Mouse (Mus musculus) gastrocnemius, adult 8-10 months (tissue): ENCODE measurements around the gene 1700020D05Rik. TPM values are rescaled to one million over a fixed set of nuclear protein-coding genes. Genes with fewer than 3 reads are reported as not detected.
"Not testable (repeated sequence)": the region's sequence is repeated elsewhere in the genome, so short reads cannot be mapped to it uniquely, and the experiment has no call there.

Experiments
- DNase-seq, 2 experiments: peaks; one replicate each; pipeline ENCODE4 v3.0.0; 2022; ENCODE audit warnings: low spot score in 2 of 2
- total RNA-seq, 4 experiments: library from RNA; stranded (reverse); gene quantifications; 2 replicates each; pipeline ENCODE4 v1.2.4; 2022

Gene 1700020D05Rik
- total RNA-seq, 4 experiments from 2014 or later = 0.31 to 0.67 (median 0.47) TPM; not detected in 1

DNA sequence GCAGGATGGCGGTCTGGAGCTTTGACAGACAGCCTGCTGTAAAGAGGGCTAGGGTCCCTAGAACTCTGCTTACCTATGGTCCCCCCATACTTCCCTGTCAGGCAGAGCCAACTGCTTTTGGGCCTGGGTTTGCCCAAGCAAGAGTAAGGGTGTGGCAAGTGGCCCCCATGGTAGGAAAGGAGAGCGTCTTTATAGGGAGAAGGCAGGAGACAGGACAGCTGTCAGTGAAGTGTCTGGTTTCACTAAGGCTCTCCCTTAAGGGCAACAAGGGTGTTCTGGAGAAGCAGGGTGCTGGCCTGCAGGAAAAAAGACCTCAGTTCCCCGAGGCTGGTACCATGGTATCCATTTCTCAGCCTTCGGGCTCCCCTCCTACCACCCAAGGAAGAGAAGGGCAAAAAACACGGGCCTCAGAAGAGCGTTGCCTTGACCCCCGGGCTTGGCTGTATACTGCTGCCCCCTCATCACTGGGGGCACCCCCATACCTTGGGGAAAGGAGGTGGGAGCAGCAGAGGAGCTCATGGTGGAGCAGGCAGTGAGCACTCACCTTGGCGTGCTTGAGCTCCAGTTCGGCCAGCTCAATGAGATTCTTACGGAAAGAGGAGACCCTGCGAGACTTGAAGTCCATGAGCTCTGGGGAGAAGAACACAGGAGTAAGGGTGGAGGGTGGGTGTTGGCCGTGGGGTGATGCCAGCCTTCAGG, 8.1 kb downstream of the 1700020D05Rik start:
- no peak for DNase-seq

DNA sequence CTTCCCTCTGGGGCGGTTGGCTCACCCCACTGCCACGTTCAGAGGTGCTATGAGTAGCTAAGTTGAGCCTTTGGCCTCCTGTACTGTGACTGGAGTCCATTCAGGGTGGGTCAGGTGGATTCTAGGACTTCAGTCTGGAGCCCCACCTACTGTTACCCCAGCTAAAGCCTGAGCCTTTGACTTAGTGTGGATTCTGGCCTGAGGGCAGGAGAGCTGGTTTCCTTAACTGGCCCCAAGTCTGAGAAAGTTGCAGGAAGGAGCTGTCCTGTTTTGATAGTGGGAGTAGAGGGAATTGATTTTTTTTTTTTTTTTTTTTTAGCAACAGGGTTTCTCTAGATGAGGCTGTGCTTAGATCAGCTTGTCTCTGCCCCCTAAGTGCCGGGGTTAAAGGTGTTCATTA, 9.3 kb downstream of the 1700020D05Rik start:
- no peak for DNase-seq

DNA sequence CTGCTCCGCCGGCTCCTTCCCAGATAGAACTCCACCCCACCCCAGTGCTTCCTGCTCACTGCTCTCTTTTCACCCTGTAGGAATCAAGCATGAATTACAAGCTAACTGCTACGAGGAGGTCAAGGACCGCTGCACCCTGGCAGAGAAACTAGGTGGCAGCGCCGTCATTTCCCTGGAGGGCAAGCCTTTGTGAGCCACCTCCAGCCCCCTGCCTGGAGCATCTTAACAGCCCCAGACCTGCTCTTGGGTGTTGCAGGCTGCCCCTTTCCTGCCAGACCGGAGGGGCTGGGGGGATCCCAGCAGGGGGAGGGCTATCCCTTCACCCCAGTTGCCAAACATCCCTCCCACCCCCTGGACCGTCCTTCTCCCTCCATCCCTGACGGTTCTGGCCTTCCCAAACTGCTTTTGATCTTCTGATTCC, 10.3 kb downstream of the 1700020D05Rik start:
- DNase-seq = not testable (repeated sequence)

DNA sequence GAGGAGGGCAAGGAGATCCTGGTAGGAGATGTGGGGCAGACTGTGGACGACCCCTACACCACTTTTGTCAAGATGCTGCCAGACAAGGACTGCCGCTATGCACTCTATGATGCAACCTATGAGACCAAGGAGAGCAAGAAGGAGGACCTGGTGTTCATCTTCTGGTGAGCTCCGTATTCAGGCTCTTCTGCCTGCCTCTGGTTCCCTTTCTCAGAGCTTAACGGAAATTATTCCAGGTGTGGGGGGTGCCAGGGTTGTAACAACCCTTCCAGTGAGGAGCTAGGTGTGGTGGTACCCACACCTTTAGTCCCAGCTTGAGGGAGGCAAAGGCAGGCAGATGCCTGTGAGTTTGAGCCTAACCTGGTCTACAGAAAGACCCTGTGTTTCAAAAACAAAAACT, 10.9 kb downstream of the 1700020D05Rik start:
- no peak for DNase-seq

DNA sequence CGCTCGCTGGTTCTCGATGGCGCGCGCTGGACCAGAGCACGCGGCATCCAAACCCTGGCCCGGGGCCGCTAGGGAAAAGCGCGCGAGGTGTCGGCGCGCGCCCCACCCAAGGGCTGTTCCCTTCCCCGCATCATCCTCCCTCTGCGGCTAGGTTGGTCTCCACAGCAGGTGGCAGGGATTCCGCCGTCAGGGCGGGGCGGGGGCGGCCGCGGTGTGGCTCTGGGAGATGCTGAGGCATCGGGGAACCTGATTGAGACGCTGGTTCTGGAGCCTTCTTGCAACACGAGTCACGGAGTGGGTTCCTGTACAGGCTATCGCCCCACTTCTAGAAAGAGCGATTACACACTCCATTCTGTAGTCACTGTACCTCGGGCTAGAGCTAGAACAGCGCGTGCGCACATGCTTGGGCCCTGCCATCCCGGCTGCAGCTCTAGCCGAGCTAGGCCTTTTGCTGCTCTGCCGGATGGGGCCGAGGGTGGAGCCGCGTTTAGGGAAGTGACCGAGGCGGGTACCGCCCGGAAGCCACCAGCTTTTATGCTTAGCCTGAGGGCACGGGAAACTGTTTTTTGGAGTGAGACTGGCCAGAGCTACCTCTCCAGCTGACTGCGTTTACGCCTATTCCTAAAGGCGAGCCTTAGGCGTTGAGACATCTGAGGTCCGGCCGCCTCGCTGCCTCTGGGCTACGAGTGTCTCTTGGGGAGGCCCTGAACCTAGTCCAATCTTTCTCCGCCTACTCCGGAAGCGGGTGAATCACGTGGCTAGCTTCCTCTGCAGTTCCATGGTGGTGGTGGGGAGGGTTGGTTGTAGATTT, 12.5 kb downstream of the 1700020D05Rik start:
- DNase-seq = peak; percentile 76 to 77

DNA sequence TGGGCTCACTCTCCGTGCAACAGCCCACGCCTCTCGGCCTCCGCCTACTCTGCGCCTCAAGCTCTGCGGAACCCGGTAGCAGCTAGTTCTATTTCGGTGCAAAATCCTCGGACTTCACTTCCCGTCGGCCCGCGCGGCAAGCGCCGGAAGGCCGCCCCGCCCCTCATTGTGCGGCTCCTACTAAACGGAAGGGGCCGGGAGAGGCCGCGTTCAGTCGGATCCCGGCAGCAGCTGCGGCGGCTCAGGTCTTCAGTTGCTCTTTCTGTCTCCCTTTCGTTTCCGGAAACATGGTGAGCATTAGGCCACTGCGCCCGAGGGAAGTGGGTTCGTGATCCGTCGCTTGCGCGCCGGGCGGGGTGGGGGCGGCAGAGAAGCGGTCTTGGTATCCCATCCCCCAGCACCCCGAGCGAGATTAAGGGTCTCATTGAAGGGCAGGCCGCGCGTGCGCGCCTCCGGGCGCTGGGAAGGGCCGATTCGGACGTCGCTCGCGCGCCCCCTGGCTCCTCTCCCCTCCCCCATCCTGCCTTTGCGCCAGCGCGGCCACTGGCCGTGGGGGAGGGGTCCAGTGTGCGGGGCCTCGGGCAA, 13.2 kb downstream of the 1700020D05Rik start, which contains the start of gene Cfl1:
Gene Cfl1 (plus strand): TSS at position 143 of the 585 bp plus-strand sequence.
- peak; percentile 88 to 91 for DNase-seq

DNA sequence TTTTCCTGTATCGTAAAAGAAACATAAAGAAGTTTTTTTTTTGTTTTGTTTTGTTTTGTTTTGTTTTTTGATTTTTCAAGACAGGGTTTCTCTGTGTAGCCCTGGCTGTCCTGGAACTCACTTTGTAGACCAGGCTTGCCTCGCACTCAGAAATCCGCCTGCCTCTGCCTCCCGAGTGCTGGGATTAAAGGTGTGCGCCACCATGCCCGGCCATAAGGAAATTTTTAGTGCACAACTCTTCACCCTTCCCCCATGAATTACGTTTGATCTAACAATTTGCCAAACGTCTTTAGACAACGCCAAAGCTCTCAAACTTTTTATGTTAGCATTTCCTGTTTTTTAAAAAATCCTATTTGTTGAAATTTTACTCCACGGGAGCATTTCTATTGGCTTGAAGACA, 13.9 kb downstream of the 1700020D05Rik start:
- not testable (repeated sequence) for DNase-seq

DNA sequence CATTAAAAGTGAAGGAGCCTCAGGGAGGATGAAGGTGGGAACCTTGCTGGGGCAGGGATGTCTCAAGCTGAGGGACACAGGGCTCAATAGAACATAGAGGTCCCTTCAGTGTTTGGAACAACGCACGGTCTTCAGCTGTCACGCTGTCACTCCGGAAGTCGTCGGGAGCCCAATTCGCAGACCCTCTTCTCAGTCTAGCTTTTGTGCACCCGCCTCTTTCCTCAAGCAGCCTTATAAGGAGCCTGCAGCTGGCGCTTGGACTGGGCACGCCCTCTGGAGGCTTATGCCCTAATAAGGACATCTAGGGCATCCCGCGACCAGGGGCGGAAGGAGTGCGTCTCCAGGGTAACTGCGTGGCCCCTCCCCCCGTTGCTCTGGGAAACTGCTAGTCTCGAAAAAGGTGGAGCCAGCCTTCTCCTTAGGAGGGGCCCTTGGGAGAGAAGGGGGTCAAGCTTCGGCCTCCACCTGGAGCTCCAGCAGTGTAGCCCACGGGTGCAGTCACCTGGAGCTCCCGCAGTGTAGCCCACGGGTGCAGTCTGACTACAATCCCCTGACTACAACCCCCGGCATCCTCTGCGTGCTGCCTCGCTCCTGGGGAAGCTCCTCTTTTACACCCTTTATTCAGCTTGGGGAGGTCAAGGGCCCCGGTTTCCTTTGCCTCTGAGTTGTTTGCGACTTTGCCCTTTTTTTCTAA, 14.6 kb downstream of the 1700020D05Rik start:
- peak; percentile 97 to 98 for DNase-seq

DNA sequence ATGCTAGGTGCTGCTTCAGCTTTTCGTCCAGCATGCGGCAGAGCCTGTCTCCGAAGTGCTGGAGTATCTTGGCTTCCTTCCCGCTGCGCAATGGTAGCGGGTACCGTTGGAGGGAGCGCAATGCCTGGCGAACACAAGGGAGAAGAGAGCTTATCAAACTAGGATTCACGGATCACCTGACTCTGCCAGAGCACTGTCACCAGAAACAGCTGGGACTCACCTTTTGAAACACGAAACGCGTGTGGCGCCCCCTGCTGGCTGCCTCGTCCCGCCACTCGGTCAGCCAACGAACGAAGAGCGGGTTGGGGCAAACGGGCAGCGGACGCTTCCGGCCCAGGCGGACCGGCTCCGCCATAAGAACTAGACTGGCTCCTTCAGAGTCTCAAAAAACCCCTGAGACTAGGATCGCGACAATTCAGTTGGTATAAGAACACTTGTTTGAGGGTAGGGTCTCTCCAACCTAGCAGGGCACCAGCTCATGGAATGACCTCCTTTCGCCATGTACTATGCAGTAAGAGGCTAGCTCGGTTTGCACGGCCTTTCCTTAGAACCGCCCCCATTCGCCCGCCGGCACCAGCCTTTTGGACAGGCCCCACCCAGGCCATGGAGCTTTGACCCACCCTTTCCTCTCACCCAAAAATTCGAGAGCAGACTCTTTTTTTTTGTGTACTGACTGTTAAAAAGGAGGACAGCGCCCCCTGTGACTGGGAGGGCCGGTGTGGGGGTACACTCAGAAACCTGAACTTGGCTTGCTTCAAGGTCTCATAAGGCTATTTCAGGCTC, 15.6 kb downstream of the 1700020D05Rik start, which contains the start of gene Mus81:
Gene Mus81 (minus strand): TSS at position 635 of the 783 bp plus-strand sequence.
- DNase-seq = peak; percentile 95 to 96

DNA sequence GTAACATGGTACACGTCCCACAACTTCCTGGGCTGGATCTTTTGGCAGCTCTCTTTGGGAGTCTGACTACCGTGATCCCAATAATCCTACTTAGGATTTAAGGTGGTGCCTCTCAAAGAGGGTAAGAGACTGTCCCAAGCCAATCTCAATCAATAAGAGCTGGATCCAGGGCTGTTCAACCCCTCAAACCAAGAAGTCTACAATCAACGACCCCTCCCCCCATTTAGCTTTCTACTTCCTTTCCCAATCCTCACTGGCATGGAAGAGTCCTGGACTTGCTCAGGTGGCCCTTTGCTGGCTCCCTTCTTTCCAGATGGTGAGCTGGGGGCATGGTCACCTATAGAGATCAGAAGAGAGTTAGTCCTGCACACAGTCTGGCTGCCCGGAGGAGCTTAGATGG, 16.8 kb downstream of the 1700020D05Rik start:
- no peak for DNase-seq

DNA sequence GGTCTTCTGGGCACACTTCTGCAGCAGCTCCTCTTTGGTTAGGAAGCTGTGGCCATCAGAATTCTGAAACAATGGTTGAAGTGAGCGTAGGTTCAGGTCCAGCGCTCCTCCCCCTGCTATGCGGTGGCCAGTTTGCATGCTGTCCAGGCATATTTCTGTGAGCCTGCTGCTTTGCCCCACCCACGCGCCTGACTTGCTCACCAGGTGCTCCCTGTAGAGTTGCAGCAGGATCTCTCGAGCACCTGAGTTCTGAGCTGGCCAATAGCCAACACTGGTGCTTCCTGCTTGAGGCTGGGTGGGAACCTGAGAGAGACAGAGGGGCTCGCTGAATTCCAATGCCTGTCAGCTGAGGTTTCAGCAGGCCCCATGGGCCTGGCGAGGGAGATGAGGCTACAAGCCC, 17.3 kb downstream of the 1700020D05Rik start:
- no peak for DNase-seq

DNA sequence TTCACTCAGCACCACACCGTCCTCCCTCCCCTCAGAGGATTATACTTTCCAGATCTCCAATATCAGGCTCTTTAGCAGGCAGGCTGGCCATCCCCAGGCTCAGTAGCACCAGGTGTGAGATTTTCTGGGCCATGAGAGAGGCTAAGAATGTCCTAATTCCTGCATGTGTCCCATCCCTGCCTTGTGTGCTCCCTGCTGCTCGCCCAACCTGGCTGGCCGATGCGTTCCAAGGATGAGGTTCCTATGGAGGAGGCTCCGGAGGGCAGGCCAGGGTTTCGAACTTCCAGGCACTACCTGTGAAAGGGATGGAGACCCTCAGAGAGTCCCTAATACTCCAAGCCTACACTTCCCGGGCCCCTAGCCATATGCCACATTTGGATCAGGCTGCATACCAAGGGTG, 17.8 kb downstream of the 1700020D05Rik start:
- no peak for DNase-seq

DNA sequence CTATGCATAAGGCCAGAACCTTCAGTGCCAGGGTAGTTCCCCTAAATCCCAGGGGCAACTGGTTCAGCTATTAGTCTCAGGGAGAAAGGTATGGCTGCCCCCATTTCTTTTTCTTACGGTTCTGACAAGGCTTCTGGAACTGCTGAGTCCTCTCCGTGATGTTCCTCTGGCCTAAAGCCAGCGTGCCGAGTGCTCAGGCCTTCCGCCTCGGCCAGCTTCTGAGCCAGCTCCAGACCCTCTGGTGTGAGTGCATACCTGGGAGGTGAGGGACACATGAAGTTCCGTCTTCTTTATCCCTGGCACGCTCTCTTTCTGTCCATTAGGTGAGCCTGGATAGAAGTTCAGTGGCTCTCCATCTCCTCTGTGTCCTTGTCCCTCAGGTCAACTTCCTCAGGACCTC, 18.2 kb downstream of the 1700020D05Rik start:
- no peak for DNase-seq

DNA sequence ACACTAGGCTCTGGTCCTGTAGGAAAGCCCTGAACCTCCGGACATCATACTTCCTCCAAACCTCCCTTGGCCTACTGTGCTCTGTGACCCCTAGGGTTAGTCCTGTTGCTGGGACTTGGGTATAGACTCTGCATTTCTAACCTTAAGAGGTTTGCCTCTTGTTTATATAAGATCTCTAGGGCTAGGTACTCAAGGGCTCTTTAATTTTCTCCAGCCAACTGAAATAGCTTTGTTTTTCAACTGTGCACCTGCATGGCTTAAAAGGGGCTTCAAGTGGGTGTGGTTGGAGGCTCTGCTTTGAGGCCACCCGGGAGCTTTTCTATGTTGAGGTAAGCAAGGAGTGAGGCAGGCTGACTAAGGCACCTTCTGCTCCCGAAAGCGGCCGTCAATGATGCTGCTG, 19.1 kb downstream of the 1700020D05Rik start:
- DNase-seq = no peak

DNA sequence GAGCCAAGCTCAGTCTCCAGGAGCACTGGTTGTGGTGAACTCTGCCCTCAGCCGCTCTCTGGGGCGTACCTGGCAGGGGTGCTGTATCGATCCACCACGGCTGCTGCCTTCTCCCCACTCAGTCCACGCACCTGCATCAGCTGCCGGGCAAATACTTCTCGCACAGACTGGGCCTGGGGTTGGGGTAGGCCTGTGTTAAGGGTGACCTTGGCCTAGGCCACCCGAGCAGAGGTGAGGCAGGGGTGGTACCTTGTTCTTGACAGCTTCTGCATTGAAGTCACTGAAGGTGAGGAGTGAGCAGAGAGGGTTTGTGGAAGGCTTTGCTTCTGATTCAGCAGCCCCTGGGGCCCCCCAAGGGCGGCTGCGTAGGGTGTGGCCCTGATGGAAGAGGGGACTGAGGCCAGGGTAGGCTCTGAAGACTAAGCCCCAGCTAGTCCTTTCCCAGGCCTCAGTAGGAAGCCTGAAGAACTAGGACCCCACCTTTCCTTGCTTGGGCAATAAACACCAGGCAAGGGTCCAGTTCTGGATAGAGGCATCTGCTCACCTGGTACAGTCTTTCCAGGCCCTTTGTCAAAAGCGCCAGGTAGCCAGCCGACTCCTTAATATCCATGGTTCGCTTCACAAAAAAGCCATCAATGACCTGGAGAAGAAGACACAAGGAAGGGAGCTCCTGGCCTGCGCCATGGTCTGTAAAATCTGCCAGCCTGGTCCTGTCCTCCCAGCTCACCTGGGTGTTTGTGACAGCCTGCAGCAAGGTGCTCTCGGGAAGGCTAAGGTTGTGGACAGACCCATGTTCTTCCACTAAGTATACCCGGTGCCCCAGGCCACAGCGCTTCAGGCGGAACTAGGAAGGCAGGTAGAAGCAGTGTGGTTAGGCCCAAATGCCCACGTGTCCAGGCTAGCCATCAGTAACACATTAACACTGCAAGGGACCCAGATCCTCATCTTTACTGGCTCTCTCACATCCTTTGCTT, 19.9 kb downstream of the 1700020D05Rik start:
- no peak for DNase-seq

DNA sequence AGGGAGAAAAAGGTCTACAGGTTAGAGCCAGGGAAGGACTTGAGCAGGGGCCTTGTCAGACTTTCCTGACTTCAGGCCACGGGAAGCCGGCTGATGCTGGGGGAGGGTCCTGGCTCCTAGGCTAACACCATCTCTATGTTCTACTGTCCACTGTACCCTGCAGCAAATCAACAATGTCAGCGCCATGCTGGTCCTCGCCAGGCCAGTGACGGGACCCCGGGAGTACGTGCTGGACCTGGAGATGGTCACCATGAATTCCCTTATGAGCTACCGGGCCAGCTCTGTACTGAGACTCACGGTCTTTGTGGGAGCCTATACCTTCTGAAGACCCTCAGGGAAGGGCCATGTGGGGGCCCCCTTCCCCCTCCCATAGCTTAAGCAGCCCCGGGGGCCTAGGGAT, 22.2 kb downstream of the 1700020D05Rik start:
- DNase-seq = no peak

DNA sequence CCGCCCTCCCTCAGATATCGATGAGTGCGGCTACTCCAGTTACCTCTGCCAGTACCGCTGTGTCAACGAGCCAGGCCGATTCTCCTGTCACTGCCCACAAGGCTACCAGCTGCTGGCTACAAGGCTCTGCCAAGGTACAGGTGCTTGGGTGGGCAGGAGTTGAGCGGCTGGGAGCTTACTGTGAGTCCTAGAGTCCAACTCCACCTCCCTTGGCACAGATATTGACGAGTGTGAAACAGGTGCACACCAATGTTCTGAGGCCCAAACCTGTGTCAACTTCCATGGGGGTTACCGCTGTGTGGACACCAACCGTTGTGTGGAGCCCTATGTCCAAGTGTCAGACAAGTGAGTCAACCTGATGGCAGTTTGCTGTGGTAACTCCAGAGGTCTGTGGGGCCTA, 23.6 kb downstream of the 1700020D05Rik start:
- no peak for DNase-seq

DNA sequence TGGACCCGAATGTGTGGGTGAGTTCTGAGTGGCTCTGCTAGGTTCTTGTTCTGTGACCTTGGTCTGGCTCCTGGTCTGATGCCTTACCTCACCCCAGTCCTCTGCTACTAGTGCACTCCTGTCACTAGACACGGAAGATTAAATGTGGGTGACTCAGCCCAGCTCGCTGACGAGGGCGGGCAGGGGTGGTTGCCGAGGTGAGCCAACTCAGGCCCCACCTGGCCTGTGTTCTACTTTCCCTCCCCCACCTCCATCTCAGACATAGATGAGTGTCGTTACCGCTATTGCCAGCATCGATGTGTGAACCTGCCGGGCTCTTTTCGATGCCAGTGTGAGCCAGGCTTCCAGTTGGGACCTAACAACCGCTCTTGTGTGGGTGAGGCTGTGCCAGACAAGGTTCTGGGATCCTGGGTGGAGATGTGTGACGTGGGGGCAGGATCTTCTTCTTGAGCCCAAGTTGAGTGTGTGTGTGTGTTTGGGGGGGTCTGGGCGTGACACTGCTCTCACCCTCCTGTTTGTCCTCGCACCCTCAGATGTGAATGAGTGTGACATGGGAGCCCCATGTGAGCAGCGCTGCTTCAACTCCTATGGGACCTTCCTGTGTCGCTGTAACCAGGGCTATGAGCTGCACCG, 25.8 kb downstream of the 1700020D05Rik start:
- no peak for DNase-seq
